Mouse (Mus musculus) embryonic fibroblast, embryonic 13.5 days (primary cell): ENCODE data around the gene Wfdc13. TPM values are rescaled to one million over a fixed set of nuclear protein-coding genes. Genes with fewer than 3 reads are reported as not detected.

ENCODE experiments used
- H3K27ac ChIP-seq: 2 replicates; pipeline ENCODE4 v1.5.1; 2012; ENCODE audit warnings: low read length, control low read depth, inconsistent platforms; ENCODE audit not compliant: insufficient read depth
- H3K4me1 ChIP-seq: 2 replicates; pipeline ENCODE4 v1.6.1; 2011; ENCODE audit warnings: low read length; ENCODE audit not compliant: control insufficient read depth, insufficient read depth
- H3K4me3 ChIP-seq: 2 replicates; pipeline ENCODE4 v1.5.1; 2011; ENCODE audit warnings: mild to moderate bottlenecking, control low read depth, low read length; ENCODE audit not compliant: insufficient read depth
- CTCF ChIP-seq: IDR thresholded peaks from 2 replicates; pipeline ENCODE4 v1.5.1; 2011; ENCODE audit warnings: mild to moderate bottlenecking, control low read depth, low read length, moderate library complexity, borderline replicate concordance; ENCODE audit not compliant: insufficient read depth
- POLR2A ChIP-seq: IDR thresholded peaks from 2 replicates; pipeline ENCODE4 v1.6.1; 2011; ENCODE audit warnings: low read depth, mild to moderate bottlenecking, control low read depth, low read length, moderate library complexity
- polyA plus RNA-seq: library from polyadenylated mRNA; stranded (reverse); fragments of >200 nt; gene quantifications from 2 replicates; pipeline ENCODE4 v1.2.4, GENCODE M21; 2011; ENCODE audit warnings: low read depth; ENCODE audit not compliant: missing spikeins, insufficient read length

Wfdc13 gene
- polyA plus RNA-seq, 1 experiment: not detected

DNA sequence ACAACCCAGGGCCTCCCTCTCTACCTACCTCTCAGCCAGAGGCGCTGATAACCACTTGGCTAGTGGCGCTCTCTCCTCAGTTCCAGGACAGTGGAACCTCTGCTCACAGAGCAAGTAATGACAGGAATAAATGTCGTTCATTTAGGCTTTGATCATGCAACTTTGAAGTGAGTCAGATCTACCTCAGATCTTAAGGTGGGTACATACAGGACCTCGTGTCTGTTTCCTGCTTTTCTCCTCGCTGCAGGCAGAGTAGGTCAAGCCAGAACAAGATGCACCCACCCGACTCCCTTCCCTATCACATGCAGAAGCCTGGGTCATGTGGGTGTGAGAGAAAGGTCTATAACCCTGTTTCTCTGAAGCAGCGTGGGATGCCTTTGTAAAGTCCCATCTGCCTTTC, 10.9 kb upstream of the Wfdc13 start, which contains the start of gene Wfdc11:
TSS of gene Wfdc11 (minus strand) at position 101 of the 400 bp plus-strand sequence.
- Histone ChIP-seq H3K4me1 (no peaks in the 10 kb centered on the region), H3K27ac (no peak within 1 kb of the TSS), H3K4me3 (no peak within 1 kb of the TSS)
- TF ChIP-seq CTCF: no peak
- no peak for TF ChIP-seq POLR2A

- H3K4me3 ChIP-seq: no peak overlapping the region
- H3K27ac ChIP-seq: no peak overlapping the region
- no peak for TF ChIP-seq POLR2A
- no peak for TF ChIP-seq CTCF
- no peaks in the 10 kb centered on the region for H3K4me1 ChIP-seq
Observed at GRCm38 (mm10) chr2:164676103-164676502, 8.8 kb upstream of the Wfdc13 start.

DNA sequence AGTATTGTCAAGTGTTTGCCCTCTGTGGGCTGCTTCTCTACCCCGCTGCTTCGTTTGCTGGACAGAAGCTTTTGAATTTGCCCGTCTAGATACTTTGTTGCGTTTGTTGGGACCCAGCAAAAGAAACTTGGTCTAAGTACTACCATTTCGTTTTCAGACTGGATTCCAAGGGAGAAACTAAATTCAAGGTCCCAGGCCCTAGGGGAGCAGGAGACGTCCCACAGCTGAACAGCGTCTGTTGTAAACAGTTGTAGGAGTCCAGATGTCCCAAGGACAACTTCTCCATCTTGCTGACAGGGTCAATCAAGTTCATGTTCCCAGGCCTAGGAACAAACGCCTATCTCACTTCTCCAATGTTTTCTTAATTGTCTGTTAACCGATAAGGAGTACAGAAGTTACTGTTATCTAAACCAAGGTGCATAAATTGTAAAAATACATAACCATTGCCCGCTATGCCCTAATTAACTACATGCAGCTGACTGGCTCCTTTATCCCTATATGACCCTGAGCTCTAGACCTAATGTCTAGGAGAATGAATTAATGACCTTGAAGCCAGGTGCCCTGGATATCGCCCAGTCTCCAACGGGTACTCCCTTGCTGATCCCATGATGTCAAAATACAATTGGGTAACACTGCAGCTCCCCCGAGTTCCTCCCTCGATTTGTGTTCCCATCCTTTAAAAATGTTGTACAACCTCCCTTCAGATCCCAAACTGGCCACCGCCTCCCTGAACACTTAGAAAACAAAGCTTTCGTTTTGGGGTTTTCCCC, 7.8 kb upstream of the Wfdc13 start:
- Histone ChIP-seq H3K4me1 (no peaks in the 10 kb centered on the region), H3K4me3 (no peak overlapping the region), H3K27ac (no peak overlapping the region)
- no peak for TF ChIP-seq POLR2A
- no peak for TF ChIP-seq CTCF

DNA sequence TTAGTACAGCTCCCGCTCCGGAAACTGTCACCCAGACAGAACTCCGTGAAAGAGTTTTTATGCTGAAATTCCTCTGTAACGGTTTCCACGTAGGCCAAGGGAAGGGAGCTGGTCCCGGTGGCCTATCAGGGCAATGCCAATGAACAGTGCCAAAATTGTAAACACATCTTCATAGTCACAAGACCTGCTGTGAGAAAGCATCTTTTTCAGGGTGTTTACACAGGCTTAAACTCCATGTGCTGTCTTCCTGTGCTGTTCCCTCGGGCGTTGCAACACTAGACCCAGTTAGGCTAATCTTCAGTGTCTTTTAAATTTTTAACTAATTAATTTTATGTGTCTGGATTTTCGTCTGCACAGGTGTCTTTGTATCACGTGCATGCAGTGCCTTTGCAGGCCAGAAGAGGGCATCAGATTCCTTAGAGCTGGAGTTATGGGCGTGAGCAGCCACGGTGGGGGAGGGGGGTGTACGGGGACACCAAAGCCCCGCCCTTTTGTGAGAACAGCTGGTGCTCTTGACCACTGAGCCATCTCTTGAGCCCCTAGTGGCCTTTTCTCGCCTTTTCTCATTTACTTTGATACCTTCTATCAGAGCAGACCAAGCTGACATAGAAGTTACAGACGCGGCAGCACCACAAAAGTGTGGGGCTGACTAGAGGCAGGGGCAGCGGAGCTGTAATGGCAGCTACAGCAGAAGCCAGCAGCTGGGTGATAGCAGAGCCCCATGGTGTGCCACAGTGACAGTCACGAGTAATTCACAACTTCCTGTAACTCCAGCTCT, 5.9 kb upstream of the Wfdc13 start:
- H3K4me3 ChIP-seq: no peak overlapping the region
- H3K4me1 ChIP-seq: no peaks in the 10 kb centered on the region
- peak; percentile 75 for TF ChIP-seq CTCF
- no peak for TF ChIP-seq POLR2A
- H3K27ac ChIP-seq: no peak overlapping the region

- H3K4me3 ChIP-seq: no peak overlapping the region
- H3K4me1 ChIP-seq: no peaks in the 10 kb centered on the region
- no peak overlapping the region for H3K27ac ChIP-seq
- TF ChIP-seq CTCF (no peak), POLR2A (no peak)
Observed at GRCm38 (mm10) chr2:164679906-164680305, 5.0 kb upstream of the Wfdc13 start.

GRCm38 (mm10) chr2:164698201-164698600, 13.3 kb downstream of the Wfdc13 start, which contains the start of gene Spint4:
Spint4 (plus strand) TSS chr2:164698501.
- Histone ChIP-seq H3K4me1 (no peaks in the 10 kb centered on the region), H3K4me3 (no peak within 1 kb of the TSS), H3K27ac (no peak within 1 kb of the TSS)
- TF ChIP-seq POLR2A (no peak), CTCF (no peak)

DNA sequence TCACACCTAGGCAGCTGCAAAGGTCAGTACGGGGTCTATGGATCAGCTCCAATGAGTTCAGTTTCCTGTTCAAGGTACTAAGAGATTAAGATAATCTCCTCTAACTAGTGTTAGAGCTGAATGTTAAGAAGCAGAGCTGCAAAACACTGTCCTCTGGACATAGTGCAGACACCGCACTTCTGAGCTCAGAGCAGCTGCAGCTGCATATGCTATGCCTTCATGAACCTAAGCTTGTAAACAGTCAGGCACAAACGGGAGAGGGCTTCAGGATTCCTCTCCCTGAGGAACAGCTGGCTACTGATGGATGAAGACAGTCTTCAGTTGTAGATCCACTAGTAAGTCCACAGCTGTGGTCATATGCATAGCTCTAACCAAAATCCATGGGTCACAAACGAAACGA, 16.1 kb downstream of the Wfdc13 start:
- TF ChIP-seq CTCF (no peak), POLR2A (no peak)
- H3K4me1 ChIP-seq: no peaks in the 10 kb centered on the region

GRCm38 (mm10) chr2:164701761-164702160, 16.9 kb downstream of the Wfdc13 start:
- TF ChIP-seq CTCF (no peak), POLR2A (no peak)
- no peak overlapping the region for H3K27ac ChIP-seq
- no peak overlapping the region for H3K4me3 ChIP-seq
- no peaks in the 10 kb centered on the region for H3K4me1 ChIP-seq

More for the DNA sequence above, 16.1 kb downstream of the Wfdc13 start:
- no peak overlapping the region for H3K4me3 ChIP-seq
- no peak overlapping the region for H3K27ac ChIP-seq

- H3K27ac ChIP-seq: no peak overlapping the region
- H3K4me3 ChIP-seq: no peak overlapping the region
- H3K4me1 ChIP-seq: no peaks in the 10 kb centered on the region
- TF ChIP-seq POLR2A (no peak), CTCF (no peak)
Observed at GRCm38 (mm10) chr2:164704235-164704634, 19.3 kb downstream of the Wfdc13 start.

GRCm38 (mm10) chr2:164705328-164705727, 20.4 kb downstream of the Wfdc13 start:
- TF ChIP-seq CTCF (no peak), POLR2A (no peak)
- H3K27ac ChIP-seq: no peak overlapping the region
- H3K4me3 ChIP-seq: no peak overlapping the region
- H3K4me1 ChIP-seq: no peaks in the 10 kb centered on the region
